In the genomic region with DNA sequence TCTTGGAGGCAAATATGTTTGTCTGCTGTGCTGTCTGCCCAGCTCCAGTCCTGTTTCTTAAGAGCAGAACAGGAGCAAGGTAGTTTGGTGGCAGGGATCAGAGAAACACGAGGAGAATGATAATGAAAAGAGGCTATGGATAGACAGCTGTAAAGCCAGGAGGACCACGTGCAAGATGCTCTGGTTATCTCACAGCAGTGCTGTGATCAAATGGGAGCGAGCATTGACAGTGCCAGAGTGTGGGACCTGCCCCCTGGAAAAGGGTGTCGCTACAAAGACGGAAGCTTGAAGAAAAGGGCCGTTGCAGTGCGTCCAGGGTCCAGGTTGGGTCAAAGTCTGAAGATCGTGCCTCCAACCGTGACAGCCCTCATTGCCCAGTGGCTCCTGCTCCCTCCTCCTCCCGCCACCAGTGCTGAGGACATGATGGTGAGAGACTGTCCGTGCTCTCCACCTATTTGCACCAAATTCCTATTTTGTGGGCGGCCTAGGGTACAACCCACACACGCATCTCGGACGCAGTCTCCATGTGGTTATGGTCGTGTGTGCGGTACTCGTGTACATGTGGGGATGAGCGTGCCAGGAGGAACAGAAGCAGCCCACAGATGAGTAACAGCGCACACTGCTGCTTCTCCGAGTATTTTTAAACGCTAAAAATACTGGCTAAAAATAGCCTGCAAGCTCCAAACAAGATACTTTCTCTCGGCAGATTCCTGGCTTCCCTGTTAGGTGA, we compare ENCODE assay signal across 8 mouse cellular contexts. TPM values are rescaled to one million over a fixed set of nuclear protein-coding genes. Genes with fewer than 3 reads are reported as not detected.
DNase-seq lines count a peak whose midpoint lies in the region; ATAC-seq and TF ChIP-seq lines count a peak whose summit lies in the region.

No protein-coding gene starts in this region.

- H3K36me3 ChIP-seq in ES-Bruce4 (ENCODE audit: control insufficient read depth, insufficient read depth, low read length, poor library complexity, severe bottlenecking), result no peaks in the 10 kb centered on the region
- no peaks in the 10 kb centered on the region for H3K36me3 ChIP-seq in forebrain, postnatal 0 days (ENCODE audit: insufficient read depth)
- H3K36me3 ChIP-seq in liver, postnatal 0 days (replicated peaks; ENCODE audit: insufficient read depth, low read length), result no peaks in the 10 kb centered on the region

- H3K9ac ChIP-seq in ES-Bruce4 (ENCODE audit: low read depth, poor library complexity, severe bottlenecking), result peak overlapping the region; percentile 49
- H3K9ac ChIP-seq in forebrain, postnatal 0 days, result 0 out of 2 replicates have a peak overlapping the region, but pooled peaks have one; percentile 61
- H3K9ac ChIP-seq in liver, postnatal 0 days (replicated peaks), result no peak overlapping the region

- no peak for TF ChIP-seq CTCF in ES-Bruce4 (IDR thresholded peaks at IDR 0.05; ENCODE audit: low read depth, low read length)
- no peak for TF ChIP-seq CTCF in forebrain, postnatal 0 days (IDR thresholded peaks at IDR 0.05; ENCODE audit: low read depth)
- no peak for TF ChIP-seq CTCF in liver, postnatal 0 days (IDR thresholded peaks at IDR 0.05; ENCODE audit: low read depth)

- TF ChIP-seq POLR2A in ES-Bruce4 (IDR thresholded peaks at IDR 0.05; ENCODE audit: insufficient read depth, low read length), result no peak

- H3K4me1 ChIP-seq in ES-Bruce4 (ENCODE audit: control insufficient read depth, insufficient read depth, low read length), result peaks cover 7% of the 10 kb centered on the region
- H3K4me1 ChIP-seq in forebrain, postnatal 0 days (ENCODE audit: insufficient read depth), result peaks cover 15% of the 10 kb centered on the region; the same call in 1 of the 2 replicates
- peaks cover 52% of the 10 kb centered on the region for H3K4me1 ChIP-seq in liver, postnatal 0 days (ENCODE audit: insufficient read depth)

- DNase-seq in cerebellum, adult 11-12 months, result peak; percentile 69
- no peak for DNase-seq in cerebellum, postnatal 10 days
- DNase-seq in forebrain, postnatal 0 days, result peak; percentile 78
- DNase-seq in kidney, adult 9 months, result peak; percentile 94
- no peak for DNase-seq in liver, postnatal 0 days
- no peak for DNase-seq in urinary bladder, postnatal 36 days (ENCODE audit: low spot score in 2 of 2)
- no peak for DNase-seq in T-cell, adult 2 months (ENCODE audit: low spot score)

- WGBS in forebrain, postnatal 0 days, result 17% methylated on average over 23 of the region's 23 CpGs
- WGBS in liver, postnatal 0 days (ENCODE audit: insufficient replicate concordance), result 8% methylated on average over 23 of the region's 23 CpGs

- no peaks in the 10 kb centered on the region for H3K27me3 ChIP-seq in ES-Bruce4 (ENCODE audit: control insufficient read depth, insufficient read depth, low read length, poor library complexity, severe bottlenecking)
- no peaks in the 10 kb centered on the region for H3K27me3 ChIP-seq in forebrain, postnatal 0 days (ENCODE audit: insufficient read depth, low read length)
- H3K27me3 ChIP-seq in liver, postnatal 0 days (ENCODE audit: insufficient read depth, low read length), result peaks cover 14% of the 10 kb centered on the region; the same call in 1 of the 2 replicates

- no peaks in the 10 kb centered on the region for H3K9me3 ChIP-seq in ES-Bruce4 (replicated peaks; ENCODE audit: control insufficient read depth, insufficient read depth, low read length, poor library complexity, severe bottlenecking)
- H3K9me3 ChIP-seq in forebrain, postnatal 0 days (ENCODE audit: low read length), result no peaks in the 10 kb centered on the region
- no peaks in the 10 kb centered on the region for H3K9me3 ChIP-seq in liver, postnatal 0 days (ENCODE audit: low read length)

- no peak overlapping the region for H3K27ac ChIP-seq in ES-Bruce4 (ENCODE audit: insufficient read depth, low read length)
- H3K27ac ChIP-seq in forebrain, postnatal 0 days (ENCODE audit: low read depth, low read length), result peak overlapping the region; percentile 64
- H3K27ac ChIP-seq in liver, postnatal 0 days (ENCODE audit: low read depth), result no peak overlapping the region

- peak overlapping the region; percentile 38 for H3K4me3 ChIP-seq in ES-Bruce4 (ENCODE audit: low read depth, low read length)
- H3K4me3 ChIP-seq in forebrain, postnatal 0 days (ENCODE audit: low read depth, low read length), result peak overlapping the region; percentile 53
- peak overlapping the region; percentile 61 for H3K4me3 ChIP-seq in liver, postnatal 0 days (ENCODE audit: low read depth, low read length)

- H3K4me2 ChIP-seq in forebrain, postnatal 0 days (ENCODE audit: low read depth), result peak overlapping the region; percentile 100
- peak overlapping the region; percentile 95 for H3K4me2 ChIP-seq in liver, postnatal 0 days (ENCODE audit: low read depth, low read length)

- TF ChIP-seq EP300 in ES-Bruce4 (IDR thresholded peaks at IDR 0.05; ENCODE audit: insufficient read depth, low read depth, low read length), result no peak
- no peak for TF ChIP-seq EP300 in liver, postnatal 0 days (IDR thresholded peaks at IDR 0.05; ENCODE audit: low read depth)

- peak; percentile 73 for ATAC-seq in forebrain, postnatal 0 days
- ATAC-seq in liver, postnatal 0 days, result no peak

RNA-seq across cellular contexts. Expression of a gene that starts 16.7 kb away (rescaled TPM):
- polyA plus RNA-seq in ES-Bruce4 (2011; ENCODE audit: insufficient read depth, insufficient read length, low read depth, missing spikeins), result 9.6 and 14.2 TPM in 2 replicates
- total RNA-seq in forebrain, postnatal 0 days (2014; rRNA removed), result 10.5 and 16.6 TPM in 2 replicates
- 14.9 and 20.2 TPM in 2 replicates for polyA plus RNA-seq in forebrain, postnatal 0 days (2015; fragmentation: Nextera tagmentation; extraction: Ambion mirVana)
- polyA plus RNA-seq in liver, postnatal 0 days (2015; fragmentation: Nextera tagmentation; extraction: Ambion mirVana), result 2.9 and 3.8 TPM in 2 replicates

RNA-seq across cellular contexts. Expression of a gene that starts 18.0 kb away (rescaled TPM):
- not detected in 2 replicates for polyA plus RNA-seq in ES-Bruce4 (2011; ENCODE audit: insufficient read depth, insufficient read length, low read depth, missing spikeins)
- total RNA-seq in forebrain, postnatal 0 days (2014; rRNA removed), result 0.67 and 1.2 TPM in 2 replicates
- polyA plus RNA-seq in forebrain, postnatal 0 days (2015; fragmentation: Nextera tagmentation; extraction: Ambion mirVana), result 0.08 and 0.13 TPM in 2 replicates
- polyA plus RNA-seq in liver, postnatal 0 days (2015; fragmentation: Nextera tagmentation; extraction: Ambion mirVana), result not detected in 2 replicates

RNA-seq across cellular contexts. Expression of a gene that starts 23.5 kb away (rescaled TPM):
- not detected in 2 replicates for polyA plus RNA-seq in ES-Bruce4 (2011; ENCODE audit: insufficient read depth, insufficient read length, low read depth, missing spikeins)
- total RNA-seq in forebrain, postnatal 0 days (2014; rRNA removed), result 17.3 and 18.4 TPM in 2 replicates
- polyA plus RNA-seq in forebrain, postnatal 0 days (2015; fragmentation: Nextera tagmentation; extraction: Ambion mirVana), result 8.7 and 9.3 TPM in 2 replicates
- polyA plus RNA-seq in liver, postnatal 0 days (2015; fragmentation: Nextera tagmentation; extraction: Ambion mirVana), result 1.0 and 1.3 TPM in 2 replicates

RNA-seq across cellular contexts. Expression of a gene that starts 29.7 kb away (rescaled TPM):
- polyA plus RNA-seq in ES-Bruce4 (2011; ENCODE audit: insufficient read depth, insufficient read length, low read depth, missing spikeins), result 0.49 and 0.67 TPM in 2 replicates
- 0.81 TPM in 1 of 2 replicates, not detected in the other for total RNA-seq in forebrain, postnatal 0 days (2014; rRNA removed)
- 0.11 TPM in 1 of 2 replicates, not detected in the other for polyA plus RNA-seq in forebrain, postnatal 0 days (2015; fragmentation: Nextera tagmentation; extraction: Ambion mirVana)
- polyA plus RNA-seq in liver, postnatal 0 days (2015; fragmentation: Nextera tagmentation; extraction: Ambion mirVana), result not detected in 2 replicates

RNA-seq across cellular contexts. Expression of a gene that starts 29.8 kb away (rescaled TPM):
- 34.1 and 34.3 TPM in 2 replicates for polyA plus RNA-seq in ES-Bruce4 (2011; ENCODE audit: insufficient read depth, insufficient read length, low read depth, missing spikeins)
- total RNA-seq in forebrain, postnatal 0 days (2014; rRNA removed), result 11.0 and 16.0 TPM in 2 replicates
- polyA plus RNA-seq in forebrain, postnatal 0 days (2015; fragmentation: Nextera tagmentation; extraction: Ambion mirVana), result 36.8 and 38.8 TPM in 2 replicates
- 17.9 and 18.8 TPM in 2 replicates for polyA plus RNA-seq in liver, postnatal 0 days (2015; fragmentation: Nextera tagmentation; extraction: Ambion mirVana)

Comparison
In these comparisons a context has a peak if more than half of its experiments do, and no peak if none do; other contexts are left out.
1. DNase-seq: peak in cerebellum, adult 11-12 months (single experiment), forebrain, postnatal 0 days (single experiment) and kidney, adult 9 months (single experiment); none in cerebellum, postnatal 10 days (0 of 2), liver, postnatal 0 days (single experiment), urinary bladder, postnatal 36 days (0 of 2) and T-cell, adult 2 months (single experiment).
2. Peak in every context shown above with its lines, with median percentiles within 50 percentile points of each other: H3K4me3 ChIP-seq.